Mouse (Mus musculus) forebrain, postnatal 0 days (tissue): ENCODE measurements around the gene Kndc1. TPM values are rescaled to one million over a fixed set of nuclear protein-coding genes. Genes with fewer than 3 reads are reported as not detected.
A peak's percentile ranks its signal among the peaks of the same experiment; 100 is the strongest.

ENCODE experiments used
- ATAC-seq: fragments of 200-750 bp; cut with Nextera tagmentation; 2 replicates; pipeline ENCODE4 v1.8.0; 2017; ENCODE audit warnings: mild to moderate bottlenecking, moderate library complexity
- DNase-seq: peaks from one replicate; pipeline ENCODE4 v3.0.0-alpha.2; 2015
- H3K27ac ChIP-seq: fragments of 300-500 bp; sonication (generic); 2 replicates; pipeline ENCODE4 v1.5.1; 2014; ENCODE audit warnings: low read depth, mild to moderate bottlenecking, antibody characterized with exemption, low read length, moderate library complexity, mixed read lengths
- H3K27me3 ChIP-seq: fragments of 300-500 bp; sonication (generic); 2 replicates; pipeline ENCODE4 v1.6.1; 2014; ENCODE audit warnings: mild to moderate bottlenecking, low read length, mixed read lengths; ENCODE audit not compliant: insufficient read depth
- H3K36me3 ChIP-seq: fragments of 300-500 bp; sonication (generic); 2 replicates; pipeline ENCODE4 v1.6.1; 2014; ENCODE audit warnings: mild to moderate bottlenecking, moderate library complexity; ENCODE audit not compliant: insufficient read depth
- H3K4me1 ChIP-seq: fragments of 300-500 bp; sonication (generic); 2 replicates; pipeline ENCODE4 v1.6.1; 2014; ENCODE audit warnings: antibody characterized with exemption; ENCODE audit not compliant: insufficient read depth
- H3K4me2 ChIP-seq: fragments of 300-500 bp; sonication (generic); 2 replicates; pipeline ENCODE4 v1.6.1; 2014; ENCODE audit warnings: low read depth, mild to moderate bottlenecking, moderate library complexity
- H3K4me3 ChIP-seq: fragments of 300-500 bp; sonication (generic); 2 replicates; pipeline ENCODE4 v1.5.1; 2014; ENCODE audit warnings: low read depth, low read length, mixed read lengths
- H3K9ac ChIP-seq: fragments of 300-500 bp; sonication (generic); 2 replicates; pipeline ENCODE4 v1.6.1; 2014; ENCODE audit warnings: mild to moderate bottlenecking
- H3K9me3 ChIP-seq: fragments of 300-500 bp; sonication (generic); 2 replicates; pipeline ENCODE4 v1.6.1; 2016; ENCODE audit warnings: low read length
- CTCF ChIP-seq: sonication (generic); IDR thresholded peaks from 2 replicates; pipeline ENCODE4 v1.5.1; 2016; ENCODE audit warnings: antibody characterized with exemption, control low read depth, low read depth
- WGBS: fragments of 180-500 bp; shearing (Covaris S2); extraction: QIAGEN DNeasy Blood & Tissue Kit; methylation state at CpG from one replicate; pipeline ENCODE4 v1.1.7; 2014; 5-methylcytosine and 5-hydroxymethylcytosine counted together
- polyA plus RNA-seq: library from polyadenylated mRNA; unstranded; fragments of >200 nt; fragmentation: Nextera tagmentation; extraction: Ambion mirVana; gene quantifications from 2 replicates; pipeline ENCODE4 v1.2.1, GENCODE M21; 2015
- total RNA-seq: library from RNA; depleted of rRNA; stranded (reverse); fragments of >200 nt; gene quantifications from 2 replicates; pipeline ENCODE4 v1.2.3, GENCODE M21; 2014

Kndc1 gene
- total and polyA plus RNA-seq, 2 experiments from 2014 or later: 10.0 to 48.4 TPM

DNA sequence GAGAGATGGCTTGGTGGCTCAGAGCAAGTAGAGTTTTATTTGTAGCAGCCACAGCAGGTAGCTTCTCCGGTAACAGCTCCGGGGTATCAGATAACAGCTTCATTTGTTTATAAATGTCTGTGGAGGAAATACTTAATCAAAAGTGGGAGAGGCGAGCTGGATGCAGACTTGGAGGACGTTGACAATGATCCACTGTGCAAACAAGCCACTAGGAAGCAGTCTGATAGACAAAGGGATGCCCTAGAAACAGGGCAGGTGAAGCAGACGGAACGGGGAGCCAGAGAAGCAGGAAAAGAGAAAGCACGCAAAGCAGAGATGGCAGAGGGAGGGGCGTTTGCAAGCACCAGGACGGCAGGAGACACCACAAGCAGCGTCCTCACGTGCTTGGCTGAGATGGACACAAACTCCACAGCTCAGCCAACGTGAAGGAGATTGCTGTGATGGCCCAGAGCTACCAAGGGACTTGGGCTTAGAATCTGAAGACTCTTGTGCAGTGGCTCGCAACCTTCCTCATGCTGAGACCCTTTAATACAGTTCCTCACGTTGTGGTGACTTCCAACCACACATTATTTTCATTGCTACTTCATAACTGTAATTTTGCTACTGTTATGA is 21.3 kb downstream of the Kndc1 start:
- peaks cover 19% of the 10 kb centered on the region for H3K27me3 ChIP-seq
- H3K27ac ChIP-seq: no peak overlapping the region
- H3K36me3 ChIP-seq: 0 out of 2 replicates have a peak, but pooled peaks cover 4% of the 10 kb centered on the region
- H3K9ac ChIP-seq: no peak overlapping the region
- H3K9me3 ChIP-seq: no peaks in the 10 kb centered on the region
- H3K4me1 ChIP-seq: 0 out of 2 replicates have a peak, but pooled peaks cover 6% of the 10 kb centered on the region
- ATAC-seq (no peak; the same call in 1 of the 2 replicates), DNase-seq (no peak)
- TF ChIP-seq CTCF: no peak
- no peak overlapping the region for H3K4me3 ChIP-seq
- H3K4me2 ChIP-seq: no peak overlapping the region
- 6% methylated on average over 14 of the region's 14 CpGs for WGBS

DNA sequence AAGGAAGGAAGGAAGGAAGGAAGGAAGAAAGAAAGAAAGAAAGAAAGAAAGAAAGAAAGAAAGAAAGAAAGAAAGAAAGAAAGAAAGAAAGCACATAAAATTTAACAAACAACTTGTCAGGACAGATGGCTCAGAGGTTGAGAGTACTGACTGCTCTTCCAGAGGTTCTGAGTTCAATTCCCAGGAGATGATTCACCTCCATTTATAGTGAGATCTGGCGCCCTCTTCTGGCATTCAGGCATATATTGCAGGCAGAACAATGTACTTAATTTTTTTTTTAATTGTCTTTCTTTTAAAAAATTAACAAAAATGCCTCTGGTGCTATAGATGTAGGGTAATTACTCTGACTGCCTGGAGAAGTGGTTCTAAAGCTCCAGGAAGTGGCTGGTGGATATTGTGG is 21.8 kb downstream of the Kndc1 start:
- WGBS: 0% methylated on average over 1 of the region's 1 CpGs
- DNase-seq: no peak
- H3K9me3 ChIP-seq: no peaks in the 10 kb centered on the region
- no peak overlapping the region for H3K4me3 ChIP-seq
- no peak overlapping the region for H3K9ac ChIP-seq
- no peak overlapping the region for H3K27ac ChIP-seq
- TF ChIP-seq CTCF: peak; percentile 50
- no peak for ATAC-seq
- peaks cover 19% of the 10 kb centered on the region for H3K27me3 ChIP-seq
- H3K4me1 ChIP-seq: 0 out of 2 replicates have a peak, but pooled peaks cover 6% of the 10 kb centered on the region
- H3K36me3 ChIP-seq: 0 out of 2 replicates have a peak, but pooled peaks cover 4% of the 10 kb centered on the region
- no peak overlapping the region for H3K4me2 ChIP-seq

DNA sequence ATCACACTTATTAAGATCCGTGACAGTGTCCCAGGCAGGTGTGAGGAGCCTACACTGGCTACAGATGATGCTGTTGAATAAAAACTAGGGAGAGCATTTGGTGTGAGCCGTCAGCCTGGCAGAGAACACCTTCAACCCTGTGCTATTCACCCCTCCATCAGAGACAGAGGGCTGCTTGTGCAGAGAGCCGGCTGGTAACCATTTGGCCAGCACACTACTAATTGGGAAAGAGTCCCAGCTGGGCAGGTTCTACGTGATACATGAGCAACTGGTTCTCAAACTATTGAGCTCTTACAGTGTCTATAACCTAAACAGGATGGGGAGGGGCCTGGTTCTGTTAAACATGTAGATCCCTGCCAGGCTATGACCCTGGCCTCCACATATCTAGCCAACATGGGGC is 23.8 kb downstream of the Kndc1 start:
- Histone ChIP-seq H3K4me1 (0 out of 2 replicates have a peak, but pooled peaks cover 6% of the 10 kb centered on the region), H3K4me3 (no peak overlapping the region), H3K9me3 (no peaks in the 10 kb centered on the region), H3K27ac (no peak overlapping the region), H3K27me3 (peaks cover 19% of the 10 kb centered on the region), H3K9ac (no peak overlapping the region), H3K36me3 (0 out of 2 replicates have a peak, but pooled peaks cover 12% of the 10 kb centered on the region), H3K4me2 (no peak overlapping the region)
- no peak for TF ChIP-seq CTCF
- ATAC-seq: no peak
- 54% methylated on average over 4 of the region's 4 CpGs for WGBS
- no peak for DNase-seq

DNA sequence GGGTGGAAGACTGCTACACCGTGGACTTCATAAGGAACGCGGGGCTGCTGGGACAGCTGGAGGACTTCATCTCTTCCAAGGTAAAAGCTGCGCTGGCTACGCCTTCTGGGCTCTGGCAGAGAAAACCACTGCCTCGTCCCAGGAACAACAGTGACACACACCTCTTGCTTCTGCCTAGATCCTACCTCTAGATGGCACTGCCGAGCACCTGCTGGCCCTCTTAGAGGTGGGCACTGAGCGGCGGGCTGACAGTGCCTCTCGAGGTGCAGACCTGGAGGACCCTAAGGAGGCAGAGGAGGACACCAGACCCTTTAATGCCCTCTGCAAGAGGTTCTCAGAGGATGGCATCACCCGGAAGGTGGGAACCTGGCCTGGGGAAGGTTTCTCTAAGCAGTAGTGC is 36.2 kb downstream of the Kndc1 start:
- Histone ChIP-seq H3K4me2 (no peak overlapping the region), H3K9me3 (no peaks in the 10 kb centered on the region), H3K27me3 (no peaks in the 10 kb centered on the region), H3K4me1 (no peaks in the 10 kb centered on the region), H3K27ac (no peak overlapping the region), H3K9ac (no peak overlapping the region), H3K4me3 (no peak overlapping the region), H3K36me3 (no peaks in the 10 kb centered on the region)
- ATAC-seq (peak; percentile 54; the same call in 1 of the 2 replicates), DNase-seq (no peak)
- TF ChIP-seq CTCF: peak; percentile 73
- 13% methylated on average over 11 of the region's 11 CpGs for WGBS

DNA sequence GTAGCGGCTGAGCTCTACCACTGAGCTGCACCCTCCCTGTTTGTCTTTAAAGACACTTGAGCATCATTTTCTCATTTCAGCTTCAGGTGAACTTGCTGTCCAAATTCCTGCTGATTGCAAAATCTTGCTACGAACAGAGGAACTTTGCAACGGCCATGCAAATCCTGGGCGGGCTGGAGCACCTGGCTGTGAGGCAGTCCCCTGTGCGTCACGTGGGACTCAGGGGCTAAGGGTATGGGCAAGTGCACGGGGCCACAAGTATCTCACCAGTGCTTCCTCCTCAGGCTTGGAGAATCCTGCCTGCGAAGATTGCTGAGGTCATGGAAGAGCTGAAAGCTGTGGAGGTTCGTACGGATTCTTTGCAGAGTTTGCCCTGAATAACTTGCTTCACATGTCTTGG is 42.2 kb downstream of the Kndc1 start:
- Histone ChIP-seq H3K27me3 (peaks cover 4% of the 10 kb centered on the region), H3K36me3 (no peaks in the 10 kb centered on the region), H3K9me3 (no peaks in the 10 kb centered on the region), H3K4me1 (no peaks in the 10 kb centered on the region), H3K4me2 (no peak overlapping the region), H3K9ac (no peak overlapping the region), H3K27ac (no peak overlapping the region), H3K4me3 (no peak overlapping the region)
- TF ChIP-seq CTCF: no peak
- 89% methylated on average over 10 of the region's 10 CpGs for WGBS
- ATAC-seq (no peak), DNase-seq (no peak)

DNA sequence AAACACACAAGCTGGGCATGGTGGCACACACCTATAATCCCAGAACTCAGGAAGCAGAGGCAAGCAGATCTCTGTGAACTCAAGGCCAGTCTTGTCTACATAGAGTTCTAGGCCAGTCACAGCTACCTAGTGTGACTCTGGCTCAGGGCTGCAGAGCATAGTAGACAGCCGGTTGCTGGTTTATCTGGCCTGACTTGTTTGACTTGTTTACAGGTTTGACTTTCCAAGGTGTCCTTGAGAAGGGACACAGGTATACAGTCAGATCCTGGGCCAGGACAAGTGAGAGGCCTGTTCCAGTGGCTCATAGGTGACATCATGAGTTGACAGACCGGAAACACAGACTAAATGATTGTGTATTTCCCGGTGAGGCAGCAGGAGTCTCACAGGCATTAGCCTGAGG is 42.6 kb downstream of the Kndc1 start:
- Histone ChIP-seq H3K9ac (no peak overlapping the region), H3K4me2 (no peak overlapping the region), H3K27me3 (peaks cover 8% of the 10 kb centered on the region), H3K4me1 (no peaks in the 10 kb centered on the region), H3K27ac (no peak overlapping the region), H3K4me3 (no peak overlapping the region), H3K36me3 (no peaks in the 10 kb centered on the region), H3K9me3 (no peaks in the 10 kb centered on the region)
- DNase-seq: no peak
- no peak for ATAC-seq
- no peak for TF ChIP-seq CTCF
- 75% methylated on average over 3 of the region's 3 CpGs for WGBS

DNA sequence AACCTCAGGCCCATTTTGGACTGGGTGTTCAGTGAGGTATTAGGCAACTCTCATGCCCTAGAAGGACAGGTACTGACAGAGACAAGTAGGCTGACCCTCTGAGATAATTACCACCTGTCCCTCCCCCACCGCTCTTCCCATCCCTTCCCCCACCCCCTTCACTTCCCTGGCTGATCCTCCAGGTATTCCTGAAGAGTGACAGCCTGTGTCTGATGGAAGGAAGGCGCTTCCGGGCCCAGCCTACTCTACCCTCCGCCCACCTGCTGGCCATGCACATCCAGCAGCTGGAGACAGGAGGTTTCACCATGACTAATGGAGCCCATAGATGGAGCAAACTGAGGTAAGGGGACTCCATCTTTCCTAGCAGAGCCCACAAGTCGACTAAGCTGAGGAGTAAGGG is 43.3 kb downstream of the Kndc1 start:
- Histone ChIP-seq H3K27me3 (peaks cover 14% of the 10 kb centered on the region), H3K9me3 (no peaks in the 10 kb centered on the region), H3K4me1 (no peaks in the 10 kb centered on the region), H3K36me3 (no peaks in the 10 kb centered on the region), H3K27ac (no peak overlapping the region), H3K9ac (no peak overlapping the region), H3K4me3 (no peak overlapping the region), H3K4me2 (no peak overlapping the region)
- 77% methylated on average over 5 of the region's 5 CpGs for WGBS
- TF ChIP-seq CTCF: no peak
- no peak for DNase-seq
- no peak for ATAC-seq
